Mouse (Mus musculus): ENCODE data around the gene Ceacam19. TPM values are rescaled to one million over a fixed set of nuclear protein-coding genes. Genes with fewer than 3 reads are reported as not detected.

The Ceacam19 gene
- total RNA-seq, 4 experiments from 2014 or later, result not detected

DNA sequence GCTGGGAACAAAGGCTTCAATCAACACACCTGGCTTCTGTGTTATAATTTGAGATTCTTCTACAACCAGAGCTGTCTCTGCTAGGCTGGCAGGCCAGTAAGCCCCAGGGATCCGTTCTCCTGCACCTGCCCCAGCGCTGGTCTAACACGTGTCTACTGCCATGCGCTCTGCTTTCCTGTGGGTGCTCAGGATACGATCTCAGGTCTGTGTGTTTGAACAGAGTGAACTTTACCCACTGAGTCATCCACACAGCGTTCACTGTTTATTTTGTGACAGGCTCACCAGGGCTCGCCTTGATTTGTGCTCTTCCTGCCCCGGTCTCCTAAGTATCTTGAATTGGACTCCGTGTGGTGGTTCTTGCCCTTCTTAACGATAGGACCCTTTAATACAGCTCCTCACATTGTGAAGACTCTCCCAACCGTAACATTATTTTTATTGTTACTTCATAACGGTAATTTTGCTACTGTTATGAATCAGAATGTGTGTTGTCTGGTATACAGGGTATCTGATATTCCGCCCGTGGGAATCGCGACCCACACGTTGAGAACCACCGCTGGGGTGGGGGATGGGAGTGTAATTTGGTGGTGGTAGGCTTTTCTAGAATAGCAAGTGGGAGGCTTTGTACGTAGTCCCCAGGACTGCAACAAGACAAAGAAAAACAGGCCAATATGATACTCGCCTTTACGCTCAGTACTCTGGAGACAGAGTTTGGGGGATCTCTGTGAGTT is 45.9 kb downstream of the Ceacam19 start:
- DNase-seq (ENCODE audit: low spot score in 2 of 2), result no peak

DNA sequence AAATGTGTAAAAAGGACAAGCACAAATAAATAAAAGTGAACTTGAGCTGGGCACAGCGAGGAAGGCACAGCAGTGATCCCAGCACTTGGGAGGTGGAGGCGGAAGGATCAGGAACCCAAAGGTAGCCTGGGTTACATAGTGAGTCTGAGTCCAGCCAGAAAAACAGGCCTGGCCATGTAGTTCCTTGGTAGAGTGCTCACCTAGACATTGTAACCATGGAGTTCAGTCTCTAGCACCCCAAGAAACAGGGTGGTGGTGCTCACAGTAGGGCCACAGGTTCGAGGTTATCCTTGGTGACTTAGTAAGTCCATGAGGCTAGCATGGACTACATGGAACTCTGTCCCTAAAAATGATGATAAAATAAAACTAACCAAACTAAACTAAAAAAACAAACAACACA is 46.8 kb downstream of the Ceacam19 start:
- no peak for DNase-seq (ENCODE audit: low spot score in 2 of 2)

DNA sequence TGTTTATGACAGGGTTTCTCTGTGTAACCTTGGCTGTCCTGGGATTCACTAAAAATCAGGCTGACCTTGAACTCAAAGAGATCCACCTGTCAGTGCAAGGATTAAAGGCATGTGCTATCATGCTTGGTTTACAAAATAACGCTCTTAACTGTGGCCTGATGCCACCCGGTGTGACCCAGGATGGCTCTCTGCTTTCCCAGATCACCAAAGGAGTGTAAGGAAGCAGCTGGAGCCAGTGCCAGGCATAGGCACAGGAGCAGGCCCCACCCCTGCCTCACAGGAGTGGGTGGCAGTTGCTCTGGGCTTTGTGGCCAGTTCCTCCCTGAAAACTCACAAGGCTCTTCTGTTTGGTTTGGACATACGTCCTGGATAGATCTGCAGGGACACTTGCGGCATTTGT is 47.4 kb downstream of the Ceacam19 start:
- DNase-seq (ENCODE audit: low spot score in 2 of 2), result no peak

DNA sequence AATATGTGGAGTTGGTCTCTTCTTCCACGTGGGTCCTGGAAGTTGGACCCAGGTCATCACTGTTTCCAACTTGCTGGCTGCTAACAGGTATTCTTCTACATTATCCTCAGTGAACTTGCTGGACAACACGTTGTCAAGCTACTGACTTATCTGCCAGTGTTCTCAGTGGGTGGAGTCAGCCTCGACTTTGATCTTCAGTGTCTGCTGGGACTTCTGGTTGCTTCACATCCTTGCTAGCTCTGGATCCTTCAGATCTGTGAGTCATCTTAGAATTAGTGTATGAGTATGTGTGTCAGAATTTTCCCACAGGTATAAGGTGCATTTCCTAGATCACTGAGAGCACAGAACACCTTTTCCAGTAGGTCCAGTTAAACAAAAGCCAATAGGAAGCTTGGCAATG is 50.9 kb downstream of the Ceacam19 start:
- DNase-seq (ENCODE audit: low spot score in 2 of 2), result no peak

DNA sequence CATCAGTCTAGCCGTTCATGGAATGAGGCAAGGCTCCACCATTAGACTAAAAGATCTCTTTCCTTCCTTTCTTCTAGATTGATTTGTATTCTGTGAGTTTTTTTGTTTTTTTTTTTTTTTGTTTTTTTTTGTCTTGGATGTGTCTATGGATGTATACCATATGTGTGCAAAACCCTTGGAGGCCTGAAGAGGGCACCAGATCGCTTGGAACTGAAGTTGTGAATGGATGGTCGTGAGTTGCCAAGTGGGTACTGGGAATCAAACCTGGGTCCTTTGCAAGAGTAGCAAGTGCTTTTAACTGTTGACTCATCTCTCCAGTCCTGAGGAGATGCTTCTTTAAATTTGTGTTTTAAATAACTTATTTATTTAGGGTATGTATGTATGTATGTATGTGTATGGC is 53.7 kb downstream of the Ceacam19 start:
- no peak for DNase-seq (ENCODE audit: low spot score in 2 of 2)

DNA sequence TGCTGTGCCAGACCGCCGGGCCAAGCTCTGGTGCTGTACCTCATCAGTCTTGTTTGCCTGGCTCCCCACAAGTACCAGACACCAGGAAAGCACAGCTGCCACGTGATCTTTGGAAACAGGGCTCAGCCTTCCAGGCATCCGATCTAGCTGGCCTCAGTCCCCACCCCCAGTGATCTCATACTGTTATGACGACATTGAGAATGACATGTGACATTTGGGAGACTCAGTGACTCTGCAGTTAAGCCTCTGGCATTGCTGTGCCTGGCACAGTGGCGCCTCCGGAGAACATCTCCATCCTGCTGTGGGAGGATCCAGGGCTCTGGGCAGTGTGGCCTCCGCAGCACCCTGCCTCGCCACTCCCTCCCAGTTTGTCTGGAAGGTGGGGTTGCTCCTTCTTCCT is 55.9 kb downstream of the Ceacam19 start:
- DNase-seq (ENCODE audit: low spot score in 2 of 2), result no peak

DNA sequence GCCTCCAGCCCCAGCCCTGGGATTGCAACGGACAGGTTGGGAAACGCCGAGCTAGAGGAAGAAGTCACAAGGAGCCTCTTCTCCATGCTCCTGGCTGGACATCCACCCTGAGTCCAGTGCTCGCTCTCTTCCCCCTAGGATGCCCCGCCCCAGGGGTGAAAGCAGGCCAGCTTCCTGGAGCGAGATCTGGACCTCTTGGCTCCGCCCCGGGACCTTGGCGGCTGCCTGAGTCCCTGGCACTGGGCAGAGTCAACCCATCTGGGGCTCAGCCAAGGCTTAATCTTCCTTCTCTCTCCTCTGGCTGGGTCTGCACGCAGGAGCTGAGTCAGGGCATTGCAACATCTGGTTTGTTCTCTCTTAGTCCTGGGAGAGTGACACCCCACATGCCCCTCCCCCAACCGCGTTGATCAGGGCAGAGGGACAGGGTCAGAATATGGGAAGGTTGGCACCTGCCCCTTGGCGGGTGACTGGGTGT is 57.0 kb downstream of the Ceacam19 start:
- peak; percentile 92 to 93 for DNase-seq (ENCODE audit: low spot score in 2 of 2)

DNA sequence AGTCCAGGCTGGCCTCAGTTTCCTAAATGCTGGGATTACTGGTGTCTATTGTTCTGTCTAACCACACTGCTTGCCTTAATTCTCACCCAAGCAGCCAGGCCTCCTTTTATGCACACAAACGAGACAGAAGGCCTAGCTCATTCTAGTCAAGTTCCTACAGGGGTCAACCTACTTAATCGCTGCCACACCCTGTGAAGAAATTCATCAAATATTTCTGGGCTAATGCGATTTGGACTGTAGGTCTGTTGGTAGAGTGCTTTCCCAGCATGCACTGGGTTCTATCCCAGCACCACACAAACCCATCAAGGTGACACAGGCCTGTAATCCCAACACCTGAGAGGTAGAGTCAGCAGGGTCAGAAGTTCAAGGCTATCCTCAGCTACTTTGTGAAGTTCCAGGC is 58.1 kb downstream of the Ceacam19 start:
- DNase-seq (ENCODE audit: low spot score in 2 of 2), result no peak

DNA sequence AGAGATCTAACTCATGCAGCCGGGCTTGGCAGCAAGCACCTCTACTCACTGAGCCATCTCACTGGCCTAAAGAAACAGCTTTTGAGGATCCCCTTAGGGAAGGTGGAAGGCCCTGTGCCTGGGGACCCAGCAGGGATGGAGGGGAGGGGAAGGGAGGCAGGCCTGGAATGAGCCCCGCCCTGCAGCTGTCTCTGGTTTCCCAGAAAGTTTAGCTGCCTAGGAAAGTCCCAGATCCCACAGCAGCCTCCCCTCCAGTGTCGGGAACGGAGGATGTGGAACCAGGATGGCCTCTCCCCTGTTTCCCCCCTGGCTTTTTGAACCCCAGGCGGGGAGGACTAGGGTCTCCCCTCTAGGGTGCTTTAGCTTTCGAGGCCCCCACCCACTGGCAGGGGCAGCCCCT is 61.0 kb downstream of the Ceacam19 start:
- no peak for DNase-seq (ENCODE audit: low spot score in 2 of 2)

Other genes with a start within 250 kb of the Ceacam19 start
- 10 to 100 TPM; 49.6 to 55.5 (median 51.0) TPM for gene Clptm1, start 222.9 kb downstream of the Ceacam19 start, total RNA-seq (2022)
- gene Apoc2, start 210.0 kb downstream of the Ceacam19 start, total RNA-seq (2022), result not detected
- not detected for gene Gm44805, start 206.5 kb downstream of the Ceacam19 start, total RNA-seq (2022)
- gene Apoc4, start 206.5 kb downstream of the Ceacam19 start, total RNA-seq (2022), result not detected
- 1 to 10 TPM in 2 of 4 experiments, not detected in 2; 1.1 to 2.1 TPM for gene Apoc1, start 195.3 kb downstream of the Ceacam19 start, total RNA-seq (2022)
- gene Apoe, start 188.8 kb downstream of the Ceacam19 start, total RNA-seq (2022), result 10 to 100 TPM; 18.8 to 67.9 (median 47.9) TPM
- gene Tomm40, start 172.5 kb downstream of the Ceacam19 start, total RNA-seq (2022), result 10 to 100 TPM; 44.3 to 48.3 (median 46.0) TPM
- gene Nectin2, start 137.5 kb downstream of the Ceacam19 start, total RNA-seq (2022), result 1 to 10 TPM; 1.0 to 1.8 (median 1.5) TPM
- 10 to 100 TPM; 16.7 to 24.4 (median 18.0) TPM for gene Bcam, start 116.9 kb downstream of the Ceacam19 start, total RNA-seq (2022)
- gene Cblc, start 91.2 kb downstream of the Ceacam19 start, total RNA-seq (2022), result not detected
- under 1 TPM; 0.58 to 0.62 (median 0.61) TPM for gene Bcl3, start 65.2 kb downstream of the Ceacam19 start, total RNA-seq (2022)
- not detected for gene Gm19345, start 36.0 kb downstream of the Ceacam19 start, total RNA-seq (2022)
- not detected for gene Ceacam16, start 26.7 kb downstream of the Ceacam19 start, total RNA-seq (2022)
- 1 to 10 TPM; 4.3 to 6.7 (median 4.9) TPM for gene Pvr, start 33.2 kb upstream of the Ceacam19 start, total RNA-seq (2022)
- not detected for gene Igsf23, start 62.8 kb upstream of the Ceacam19 start, total RNA-seq (2022)
- not detected for gene Ceacam20, start 77.4 kb upstream of the Ceacam19 start, total RNA-seq (2022)
- not detected for gene Nlrp9b, start 103.5 kb upstream of the Ceacam19 start, total RNA-seq (2022)
- gene Vmn1r91, start 211.7 kb upstream of the Ceacam19 start, total RNA-seq (2022), result not detected
- gene Gm16442, start 234.6 kb upstream of the Ceacam19 start, total RNA-seq (2022), result not detected

All from gastrocnemius, adult 8-10 months (tissue).